Mouse (Mus musculus) NIH3T3 (cell line): ENCODE data around the gene Secisbp2.
A peak's percentile ranks its signal among the peaks of the same experiment; 100 is the strongest.
"Not testable (repeated sequence)": the region's sequence is repeated elsewhere in the genome, so short reads cannot be mapped to it uniquely, and the experiment has no call there.

Experiments
- DNase-seq: peaks from one replicate; pipeline ENCODE4 v3.0.0-alpha.2; 2012; ENCODE audit warnings: low read depth

Secisbp2 gene

DNA sequence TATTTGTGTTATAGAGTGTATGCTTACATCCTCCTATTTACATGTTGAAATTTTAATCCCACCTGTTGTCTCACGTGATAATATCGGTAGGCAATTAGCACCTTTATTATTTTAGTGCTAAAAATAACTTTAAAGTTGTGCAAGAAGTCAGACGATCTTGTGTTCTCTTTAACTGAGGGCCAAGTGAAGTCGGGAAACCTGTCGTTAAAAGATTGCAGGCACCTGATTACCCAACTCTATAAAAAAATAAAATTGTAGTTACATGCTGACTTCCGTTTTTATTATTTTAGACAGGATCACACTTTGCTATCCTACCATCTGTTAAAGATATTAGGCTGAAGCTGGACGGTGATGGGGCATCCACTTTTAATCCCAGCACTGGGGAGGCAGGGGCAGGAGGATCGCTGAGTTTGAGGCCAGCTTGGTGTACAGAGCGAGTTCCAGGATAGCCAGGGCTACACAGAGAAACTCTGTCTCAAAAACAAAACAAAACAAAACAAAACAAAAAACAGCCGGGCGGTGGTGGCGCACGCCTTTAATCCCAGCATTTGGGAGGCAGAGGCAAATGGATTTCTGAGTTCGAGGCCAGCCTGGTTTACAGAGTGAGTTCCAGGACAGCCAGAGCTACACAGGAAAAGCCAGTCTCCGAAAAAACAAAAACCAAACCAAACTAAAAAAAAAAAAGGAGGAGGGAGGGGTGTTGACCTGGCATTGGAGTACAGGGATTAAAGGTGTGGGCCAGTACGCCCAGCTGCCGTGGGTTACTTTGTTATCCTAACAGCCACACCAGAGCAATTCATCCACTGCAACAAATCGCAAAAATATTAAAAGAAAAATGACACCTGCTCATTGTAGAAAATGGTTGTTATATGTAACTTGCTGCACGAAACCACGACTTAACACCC, 7.3 kb upstream of the Secisbp2 start:
- no peak for DNase-seq

GRCm38 (mm10) chr13:51644829-51645789, 6.4 kb upstream of the Secisbp2 start, which contains the start of gene Cks2:
TSS of gene Cks2 (plus strand) at chr13:51645232.
- peak; percentile 98 for DNase-seq

GRCm38 (mm10) chr13:51645872-51646271, 5.6 kb upstream of the Secisbp2 start:
- DNase-seq: peak; percentile 23

DNA sequence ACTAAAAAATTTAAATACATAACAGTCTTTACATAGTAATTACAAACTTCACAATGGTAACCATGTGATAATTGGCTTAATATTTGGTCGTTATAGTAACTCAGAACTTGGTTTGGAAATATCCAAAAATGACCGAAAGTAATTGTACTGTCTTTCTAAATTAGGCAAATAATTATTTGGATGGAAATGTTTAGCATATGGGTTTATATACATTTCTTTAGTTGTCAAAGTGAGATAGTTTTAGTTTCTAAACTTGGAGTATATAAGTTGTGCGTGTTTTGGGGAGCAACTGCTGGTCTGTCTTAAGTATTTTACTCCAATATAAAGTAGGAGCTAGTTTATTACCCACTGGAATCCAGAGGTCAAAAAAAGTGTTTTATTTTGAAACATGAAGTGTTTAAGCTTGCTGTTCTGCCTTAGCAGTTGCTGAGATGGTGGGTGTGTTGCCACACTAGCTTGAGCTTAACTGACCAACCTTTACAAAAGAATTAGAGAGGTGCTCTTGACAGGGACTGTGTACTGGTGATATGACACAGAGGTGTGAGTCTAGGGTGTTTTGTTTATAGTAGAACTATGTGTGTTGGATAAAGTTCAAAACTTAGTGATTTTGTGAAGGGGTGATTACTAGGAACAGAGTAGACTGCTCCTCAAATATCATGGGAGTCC, 5.0 kb upstream of the Secisbp2 start:
- no peak for DNase-seq

DNA sequence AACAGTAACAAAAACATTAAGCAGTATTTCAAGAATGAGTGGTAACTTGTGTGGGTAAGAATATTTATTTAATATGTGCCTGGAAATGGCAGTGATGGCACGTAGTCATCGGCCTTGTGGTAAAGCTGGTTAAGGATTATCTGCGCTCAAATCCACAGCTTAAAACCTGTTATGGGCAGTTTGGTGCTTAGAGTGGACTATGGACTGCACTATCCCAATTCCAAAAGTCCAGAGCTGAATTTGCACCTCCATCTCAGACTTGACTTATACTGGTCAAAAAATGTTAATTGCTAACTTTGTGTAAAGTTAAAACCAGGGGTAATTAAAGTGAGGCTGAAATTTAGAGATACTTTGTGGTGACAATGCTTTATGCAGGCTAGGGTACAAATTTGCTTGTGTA, 3.7 kb upstream of the Secisbp2 start:
- DNase-seq: peak; percentile 9

DNA sequence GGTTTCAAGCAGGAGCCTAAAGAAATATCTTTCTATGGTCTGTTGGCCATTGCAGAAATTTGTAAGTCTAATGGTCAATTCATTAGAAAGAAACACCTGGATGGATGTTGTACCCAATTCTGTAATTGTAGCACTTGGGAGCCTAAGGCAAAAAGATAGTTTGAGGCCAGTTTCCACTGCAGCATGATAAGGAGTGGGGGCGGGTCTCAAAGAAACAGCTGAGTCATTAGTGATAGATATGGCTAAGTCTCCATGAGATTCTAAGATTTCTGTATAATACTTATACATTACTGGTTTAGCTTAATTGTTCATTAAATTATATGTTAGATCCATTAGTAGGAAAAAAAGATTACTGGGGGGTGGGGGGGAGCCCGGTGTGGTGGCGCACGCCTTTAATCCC, 3.3 kb upstream of the Secisbp2 start:
- DNase-seq: no peak

- no peak for DNase-seq
Observed at GRCm38 (mm10) chr13:51649740-51650139, 1.8 kb upstream of the Secisbp2 start.

DNA sequence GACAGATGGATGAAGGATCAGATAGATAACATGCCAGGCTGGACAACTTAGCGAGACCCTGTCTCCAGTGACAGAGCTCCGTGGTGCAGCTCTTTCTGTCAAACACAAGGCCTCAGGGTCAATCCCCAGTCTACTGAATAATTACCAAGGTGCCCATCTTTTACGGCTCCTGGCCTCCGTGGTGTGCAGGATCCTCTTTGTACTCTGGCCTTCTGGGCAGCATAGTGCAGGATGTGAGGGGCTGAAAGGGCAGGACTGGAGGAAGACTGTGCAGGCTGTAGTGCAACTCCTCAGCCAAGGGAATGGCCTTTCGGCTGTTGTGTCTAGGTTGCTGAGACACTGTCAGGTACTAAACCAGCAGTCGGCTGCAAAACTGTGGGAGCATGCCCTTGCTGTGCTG, 1.7 kb downstream of the Secisbp2 start:
- no peak for DNase-seq

DNA sequence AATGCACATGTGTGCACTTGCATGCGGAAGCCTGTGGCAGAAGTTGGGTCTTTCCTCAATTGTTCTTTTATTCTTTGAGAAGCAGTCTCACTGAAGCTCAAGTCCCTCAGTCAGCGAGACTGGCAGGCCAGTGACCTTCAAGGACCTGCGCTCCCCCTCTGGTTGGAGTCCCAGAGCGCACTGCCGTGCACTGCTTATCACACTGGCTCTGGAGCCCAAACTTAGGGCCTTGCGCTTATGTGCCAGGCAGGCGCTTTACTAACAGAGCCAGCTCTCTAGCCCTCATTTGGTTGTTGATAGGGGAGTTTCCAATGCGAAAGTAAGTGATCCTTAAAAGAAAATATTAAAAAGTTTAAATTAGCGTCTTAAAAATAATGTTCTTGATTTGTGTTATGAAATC, 2.5 kb downstream of the Secisbp2 start:
- DNase-seq: no peak

GRCm38 (mm10) chr13:51656516-51657235, 5.2 kb downstream of the Secisbp2 start:
- DNase-seq: no peak

DNA sequence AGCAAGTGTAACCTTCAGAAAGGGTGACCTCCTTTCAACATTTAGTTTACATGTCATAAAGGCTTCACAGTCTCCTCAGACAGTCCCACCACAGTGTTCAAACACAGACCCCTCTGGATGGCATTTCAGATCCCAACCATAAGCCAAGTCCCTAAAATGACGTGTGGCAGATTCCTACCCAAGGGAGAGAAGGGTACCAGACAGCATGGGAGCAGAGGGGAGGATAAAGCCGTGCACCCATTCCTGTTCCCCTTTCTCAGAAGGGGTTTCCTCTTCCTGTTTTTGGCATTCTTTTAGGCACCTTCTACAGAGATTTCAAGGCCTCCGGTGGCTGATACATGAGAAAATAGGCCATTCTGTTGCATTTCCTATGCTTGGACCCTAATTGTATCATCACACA, 6.6 kb downstream of the Secisbp2 start:
- no peak for DNase-seq

- DNase-seq: no peak
Observed at GRCm38 (mm10) chr13:51659573-51659972, 8.1 kb downstream of the Secisbp2 start.

DNA sequence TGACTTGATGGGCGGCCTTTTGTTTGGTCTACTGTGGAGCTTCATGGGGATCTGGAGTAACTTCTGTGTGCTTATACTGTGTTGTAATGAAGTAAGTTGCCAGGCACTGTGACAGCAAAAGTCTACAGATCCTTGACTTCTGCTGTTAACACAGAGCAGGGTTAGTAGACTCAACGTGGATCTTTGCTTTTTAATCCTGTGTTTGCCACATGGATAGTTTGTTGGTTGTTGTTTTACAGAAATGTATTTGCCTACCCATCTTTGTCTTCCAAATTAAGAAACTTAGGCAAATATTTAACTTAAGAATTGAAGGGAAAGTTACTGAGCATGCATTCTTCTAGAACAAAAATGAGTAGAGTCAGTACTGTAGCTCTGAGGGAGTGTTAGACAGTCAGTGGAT, 12.1 kb downstream of the Secisbp2 start:
- DNase-seq: no peak

DNA sequence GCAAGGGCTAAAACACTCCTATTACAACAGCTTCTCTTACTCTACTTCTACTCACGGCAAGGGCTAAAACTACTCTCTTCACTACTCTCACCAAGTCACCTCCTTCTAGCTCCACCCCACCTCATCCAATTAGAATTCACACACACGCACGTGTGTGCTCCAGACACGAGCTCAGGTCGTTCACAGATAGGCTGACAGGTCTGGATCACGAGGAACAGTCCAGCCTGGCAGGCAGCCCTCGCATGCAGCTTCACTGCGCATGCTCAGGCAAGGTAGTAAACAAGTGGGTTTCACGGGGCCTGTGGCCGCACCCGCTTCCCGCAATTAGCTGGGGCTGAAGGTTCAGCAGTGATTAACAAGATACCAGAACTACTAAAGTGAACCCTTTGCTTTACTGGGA, 16.7 kb downstream of the Secisbp2 start:
- not testable (repeated sequence) for DNase-seq

- DNase-seq: peak; percentile 42
Observed at GRCm38 (mm10) chr13:51676641-51677040, 25.1 kb downstream of the Secisbp2 start.

- DNase-seq: no peak
Observed at GRCm38 (mm10) chr13:51677041-51677440, 25.5 kb downstream of the Secisbp2 start.

DNA sequence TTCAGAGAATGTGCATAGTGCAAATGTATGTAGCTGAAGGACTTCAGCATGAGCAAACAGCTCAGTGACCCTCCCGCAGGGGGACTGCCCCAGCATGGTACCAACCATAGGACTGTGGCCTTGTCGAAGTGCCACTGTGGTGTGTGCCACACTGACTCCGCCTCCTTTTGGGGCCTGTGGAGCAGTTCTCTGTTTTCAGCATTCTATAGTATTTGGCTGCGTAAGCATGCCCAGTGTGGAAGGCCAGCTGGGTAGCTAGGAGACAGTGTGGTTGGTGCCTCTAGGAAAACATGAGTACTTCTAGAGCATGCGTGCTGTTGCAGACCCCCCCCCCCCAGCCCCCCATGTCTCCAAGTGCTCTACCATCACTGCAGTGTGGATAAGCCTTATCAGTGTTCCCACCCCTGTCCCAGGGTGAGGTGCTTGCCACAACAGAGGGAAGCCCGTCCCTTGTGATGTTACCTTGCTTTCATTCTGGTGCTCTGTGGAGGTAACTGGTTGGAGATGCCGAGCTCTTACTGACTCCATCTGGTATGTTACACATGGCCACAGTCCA, 26.2 kb downstream of the Secisbp2 start:
- DNase-seq: no peak

DNA sequence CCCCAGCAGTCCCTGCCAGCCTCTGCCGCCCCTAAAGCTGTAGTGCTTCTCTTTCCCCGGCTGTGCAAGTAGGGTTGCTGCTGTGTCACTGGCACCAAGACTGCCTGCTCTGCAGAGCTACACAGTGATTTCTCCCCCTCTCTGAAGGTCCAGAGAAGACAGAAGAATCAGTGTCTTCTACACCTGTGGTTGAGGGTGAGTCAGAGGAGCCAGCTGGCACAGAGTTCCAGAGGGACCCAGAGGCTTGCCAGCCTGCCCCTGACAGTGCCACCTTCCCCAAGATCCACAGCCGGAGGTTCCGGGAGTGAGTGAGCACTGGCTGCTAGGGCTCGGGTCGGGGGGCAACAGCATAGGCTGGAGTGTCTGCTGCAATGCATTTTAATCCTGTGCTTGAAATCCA, 27.2 kb downstream of the Secisbp2 start:
- DNase-seq: no peak

- no peak for DNase-seq
Observed at GRCm38 (mm10) chr13:51679332-51679731, 27.8 kb downstream of the Secisbp2 start.

GRCm38 (mm10) chr13:51681076-51681475, 29.6 kb downstream of the Secisbp2 start:
- DNase-seq: no peak

DNA sequence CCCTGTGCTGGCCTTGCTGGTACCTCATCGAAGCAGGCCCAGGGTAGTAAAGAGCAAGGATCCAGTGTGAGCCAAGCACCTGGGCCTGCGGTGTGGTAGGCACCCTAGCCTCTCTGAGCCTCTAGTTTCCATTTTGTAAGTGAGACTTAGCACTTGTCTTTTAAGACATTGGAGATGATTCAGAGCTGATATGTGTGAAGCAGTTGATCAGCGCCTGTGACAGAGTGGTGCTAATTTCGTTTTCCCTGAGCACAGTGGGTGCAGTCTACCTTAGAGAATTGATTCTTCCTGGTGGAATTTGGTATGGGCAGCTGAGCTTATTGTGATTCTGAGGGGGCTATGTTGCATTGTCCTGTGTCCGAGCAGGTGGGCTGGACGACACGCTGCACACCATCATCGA, 30.1 kb downstream of the Secisbp2 start:
- DNase-seq: no peak
